Mouse (Mus musculus) forebrain, embryonic 16.5 days (tissue): ENCODE data around the gene Arap1. TPM values are rescaled to one million over a fixed set of nuclear protein-coding genes. Genes with fewer than 3 reads are reported as not detected.

Experiments used
- ATAC-seq: fragments of 200-750 bp; cut with Nextera tagmentation; 2 replicates; pipeline ENCODE4 v1.8.0; 2017; ENCODE audit warnings: mild to moderate bottlenecking, moderate library complexity
- H3K27ac ChIP-seq: fragments of 300-500 bp; sonication (generic); 2 replicates; pipeline ENCODE4 v1.5.1; 2014; ENCODE audit warnings: low read length, control low read depth
- H3K27me3 ChIP-seq: fragments of 300-500 bp; sonication (generic); replicated peaks from 2 replicates; pipeline ENCODE4 v1.6.1; 2014; ENCODE audit warnings: low read length; ENCODE audit not compliant: control insufficient read depth, insufficient read depth
- H3K36me3 ChIP-seq: fragments of 300-500 bp; sonication (generic); 2 replicates; pipeline ENCODE4 v1.6.1; 2014; ENCODE audit not compliant: control insufficient read depth, insufficient read depth
- H3K4me1 ChIP-seq: fragments of 300-500 bp; sonication (generic); replicated peaks from 2 replicates; pipeline ENCODE4 v1.6.1; 2014; ENCODE audit warnings: low read length; ENCODE audit not compliant: control insufficient read depth, insufficient read depth
- H3K4me2 ChIP-seq: fragments of 300-500 bp; sonication (generic); 2 replicates; pipeline ENCODE4 v1.6.1; 2014; ENCODE audit warnings: mild to moderate bottlenecking, low read length, control low read depth
- H3K4me3 ChIP-seq: fragments of 300-500 bp; sonication (generic); replicated peaks from 2 replicates; pipeline ENCODE4 v1.5.1; 2014; ENCODE audit warnings: mild to moderate bottlenecking, low read length, control low read depth
- H3K9ac ChIP-seq: fragments of 300-500 bp; sonication (generic); replicated peaks from 2 replicates; pipeline ENCODE4 v1.6.1; 2014; ENCODE audit warnings: low read depth, low read length, control low read depth
- H3K9me3 ChIP-seq: fragments of 300-500 bp; sonication (generic); 2 replicates; pipeline ENCODE4 v1.6.1; 2016; ENCODE audit warnings: low read length; ENCODE audit not compliant: control insufficient read depth
- WGBS: fragments of 180-500 bp; shearing (Covaris S2); extraction: QIAGEN DNeasy Blood & Tissue Kit; methylation state at CpG from one replicate; pipeline ENCODE4 v1.1.7; 2014; 5-methylcytosine and 5-hydroxymethylcytosine counted together
- polyA plus RNA-seq: library from polyadenylated mRNA; unstranded; fragments of >200 nt; fragmentation: Nextera tagmentation; extraction: Ambion mirVana; gene quantifications from 2 replicates; pipeline ENCODE4 v1.2.1, GENCODE M21; 2015

The Arap1 gene
- polyA plus RNA-seq, 1 experiment from 2014 or later = 8.8 TPM

DNA sequence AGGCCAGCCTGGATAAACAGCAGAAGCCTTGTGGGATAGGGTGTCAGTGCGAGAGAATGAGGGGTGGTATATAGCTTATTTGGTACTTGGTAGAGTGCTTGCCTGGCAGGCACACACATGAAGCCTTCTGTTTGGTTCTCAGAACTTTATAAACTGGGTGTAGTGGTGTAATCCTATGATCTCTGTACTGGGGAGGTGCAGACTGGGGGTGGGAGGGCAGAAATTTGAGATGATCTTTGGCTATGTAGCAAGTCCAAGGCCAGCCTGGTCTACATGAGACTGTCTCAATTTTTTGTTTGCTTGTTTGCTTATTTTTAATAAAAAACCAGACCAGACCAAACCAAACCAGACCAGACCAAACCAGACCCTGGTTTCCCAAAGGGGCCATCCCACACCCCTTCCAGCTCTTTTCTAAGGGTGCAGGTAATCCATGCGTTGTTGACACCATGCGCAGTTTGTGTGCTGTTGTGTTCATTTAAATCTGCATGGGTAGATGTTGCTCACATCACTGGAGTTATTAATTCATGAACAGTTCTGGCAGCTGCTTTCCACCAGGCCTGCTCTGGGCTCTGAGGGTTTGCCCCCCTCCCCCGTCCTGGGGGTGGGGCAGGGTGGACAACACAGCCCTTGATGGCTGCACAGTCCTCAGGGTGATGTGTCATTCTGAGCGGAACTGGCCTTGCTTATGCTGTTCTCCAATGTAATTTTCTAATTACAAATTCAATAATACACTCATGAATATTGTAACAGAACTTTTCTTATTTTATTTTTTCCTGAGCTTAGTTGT is 15.6 kb upstream of the Arap1 start:
- Histone ChIP-seq H3K4me2 (no peak overlapping the region), H3K4me3 (no peak overlapping the region), H3K9me3 (no peaks in the 10 kb centered on the region), H3K36me3 (no peaks in the 10 kb centered on the region), H3K27me3 (no peaks in the 10 kb centered on the region), H3K4me1 (peaks cover 15% of the 10 kb centered on the region), H3K27ac (no peak overlapping the region), H3K9ac (no peak overlapping the region)
- no peak for ATAC-seq
- WGBS = 93% methylated on average over 5 of the region's 5 CpGs

GRCm38 (mm10) chr7:101335228-101335627 is 12.6 kb upstream of the Arap1 start:
- H3K4me3 ChIP-seq = no peak overlapping the region
- no peak overlapping the region for H3K9ac ChIP-seq
- no peaks in the 10 kb centered on the region for H3K9me3 ChIP-seq
- no peak overlapping the region for H3K27ac ChIP-seq
- no peaks in the 10 kb centered on the region for H3K4me1 ChIP-seq
- no peaks in the 10 kb centered on the region for H3K36me3 ChIP-seq
- 82% methylated on average over 2 of the region's 2 CpGs for WGBS
- H3K27me3 ChIP-seq = no peaks in the 10 kb centered on the region
- ATAC-seq = no peak
- no peak overlapping the region for H3K4me2 ChIP-seq

- Histone ChIP-seq H3K27ac (no peak overlapping the region), H3K36me3 (no peaks in the 10 kb centered on the region), H3K4me1 (no peaks in the 10 kb centered on the region), H3K4me2 (no peak overlapping the region), H3K9me3 (no peaks in the 10 kb centered on the region), H3K4me3 (no peak overlapping the region), H3K9ac (no peak overlapping the region), H3K27me3 (no peaks in the 10 kb centered on the region)
- no peak for ATAC-seq
- WGBS = 82% methylated on average over 3 of the region's 3 CpGs
These were observed 11.2 kb upstream of the Arap1 start for GRCm38 (mm10) chr7:101336686-101337085.

DNA sequence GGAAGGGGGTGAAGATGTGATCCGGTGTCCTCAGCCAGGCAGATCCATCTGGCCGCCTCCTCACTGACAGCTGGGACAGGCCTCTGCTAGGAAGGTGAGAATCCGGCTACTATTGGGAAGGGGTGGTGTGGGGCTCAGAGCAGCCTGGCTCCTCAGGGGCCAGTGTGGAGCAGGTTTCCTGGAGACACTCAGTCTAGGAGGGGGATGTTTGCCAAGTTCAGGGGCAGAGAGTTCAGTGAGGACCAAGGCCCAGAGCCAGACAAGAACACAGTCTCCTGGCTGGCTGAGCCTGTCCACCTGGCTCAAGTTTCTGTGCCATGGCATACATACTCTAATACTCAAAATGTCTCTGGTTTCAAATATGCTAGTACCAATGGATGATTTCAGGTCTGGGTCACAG is 10.5 kb upstream of the Arap1 start:
- H3K9me3 ChIP-seq = no peaks in the 10 kb centered on the region
- H3K4me3 ChIP-seq = no peak overlapping the region
- WGBS = 85% methylated on average over 3 of the region's 3 CpGs
- H3K4me1 ChIP-seq = no peaks in the 10 kb centered on the region
- no peaks in the 10 kb centered on the region for H3K36me3 ChIP-seq
- no peaks in the 10 kb centered on the region for H3K27me3 ChIP-seq
- no peak overlapping the region for H3K4me2 ChIP-seq
- no peak for ATAC-seq
- H3K27ac ChIP-seq = no peak overlapping the region
- no peak overlapping the region for H3K9ac ChIP-seq

- H3K4me1 ChIP-seq = no peaks in the 10 kb centered on the region
- H3K36me3 ChIP-seq = no peaks in the 10 kb centered on the region
- H3K27me3 ChIP-seq = no peaks in the 10 kb centered on the region
- no peak overlapping the region for H3K4me3 ChIP-seq
- H3K27ac ChIP-seq = no peak overlapping the region
- no peak for ATAC-seq
- 66% methylated on average over 6 of the region's 6 CpGs for WGBS
- H3K4me2 ChIP-seq = no peak overlapping the region
- no peaks in the 10 kb centered on the region for H3K9me3 ChIP-seq
- H3K9ac ChIP-seq = no peak overlapping the region
These were observed 6.5 kb upstream of the Arap1 start for GRCm38 (mm10) chr7:101341405-101341804.

DNA sequence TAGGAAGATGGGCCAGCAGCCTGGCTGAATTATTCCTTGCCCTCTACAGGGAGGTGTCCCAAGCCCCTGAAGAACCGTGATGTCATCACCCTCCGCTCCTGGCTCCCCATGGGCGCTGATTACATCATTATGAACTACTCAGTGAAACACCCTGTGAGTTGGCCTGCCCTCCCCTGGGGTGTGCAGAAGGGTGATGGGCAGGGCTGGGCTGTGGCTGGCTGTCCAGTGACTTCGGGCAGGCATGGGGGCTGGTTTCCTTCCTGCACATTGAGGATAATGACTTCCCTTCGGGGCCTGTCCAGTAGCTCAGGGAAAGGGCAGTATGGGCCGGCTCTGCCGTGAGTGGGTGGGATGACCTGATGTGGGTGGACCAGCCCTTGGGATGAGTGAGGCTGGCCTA is 4.7 kb upstream of the Arap1 start:
- Histone ChIP-seq H3K36me3 (no peaks in the 10 kb centered on the region), H3K4me3 (no peak overlapping the region), H3K4me1 (peaks cover 8% of the 10 kb centered on the region), H3K4me2 (no peak overlapping the region), H3K9me3 (no peaks in the 10 kb centered on the region), H3K9ac (no peak overlapping the region), H3K27me3 (no peaks in the 10 kb centered on the region), H3K27ac (no peak overlapping the region)
- WGBS = 84% methylated on average over 7 of the region's 7 CpGs
- no peak for ATAC-seq

DNA sequence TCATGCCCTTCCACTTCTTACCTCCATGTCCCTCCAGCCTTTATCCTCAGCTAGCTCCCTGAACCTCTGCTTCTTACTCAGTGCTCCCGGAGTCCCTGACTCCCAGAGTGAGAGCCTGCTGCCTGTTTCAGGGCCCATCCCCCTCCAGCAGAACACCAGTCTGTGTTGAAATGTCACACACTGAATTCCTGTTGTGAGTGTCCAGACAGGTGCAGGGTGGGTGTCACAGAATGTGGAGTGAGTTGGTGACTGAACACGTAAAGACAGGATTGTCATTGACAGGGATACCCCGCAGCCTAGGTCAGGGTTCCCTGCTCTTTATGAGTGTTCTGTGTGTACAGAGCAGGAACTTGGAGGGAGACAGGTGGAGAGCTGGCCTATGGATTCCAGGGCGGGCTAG is 3.0 kb upstream of the Arap1 start:
- no peaks in the 10 kb centered on the region for H3K9me3 ChIP-seq
- no peak overlapping the region for H3K27ac ChIP-seq
- H3K4me1 ChIP-seq = peaks cover 14% of the 10 kb centered on the region
- WGBS = 75% methylated on average over 4 of the region's 4 CpGs
- no peak for ATAC-seq
- H3K27me3 ChIP-seq = no peaks in the 10 kb centered on the region
- H3K9ac ChIP-seq = no peak overlapping the region
- H3K36me3 ChIP-seq = no peaks in the 10 kb centered on the region
- H3K4me3 ChIP-seq = no peak overlapping the region
- no peak overlapping the region for H3K4me2 ChIP-seq

- Histone ChIP-seq H3K9ac (no peak overlapping the region), H3K27me3 (no peaks in the 10 kb centered on the region), H3K27ac (no peak overlapping the region), H3K4me2 (no peak overlapping the region), H3K9me3 (no peaks in the 10 kb centered on the region), H3K4me3 (no peak overlapping the region), H3K4me1 (peaks cover 14% of the 10 kb centered on the region), H3K36me3 (no peaks in the 10 kb centered on the region)
- ATAC-seq = no peak
- 82% methylated on average over 2 of the region's 2 CpGs for WGBS
These were observed 876 bp upstream of the Arap1 start for GRCm38 (mm10) chr7:101346991-101347390.

DNA sequence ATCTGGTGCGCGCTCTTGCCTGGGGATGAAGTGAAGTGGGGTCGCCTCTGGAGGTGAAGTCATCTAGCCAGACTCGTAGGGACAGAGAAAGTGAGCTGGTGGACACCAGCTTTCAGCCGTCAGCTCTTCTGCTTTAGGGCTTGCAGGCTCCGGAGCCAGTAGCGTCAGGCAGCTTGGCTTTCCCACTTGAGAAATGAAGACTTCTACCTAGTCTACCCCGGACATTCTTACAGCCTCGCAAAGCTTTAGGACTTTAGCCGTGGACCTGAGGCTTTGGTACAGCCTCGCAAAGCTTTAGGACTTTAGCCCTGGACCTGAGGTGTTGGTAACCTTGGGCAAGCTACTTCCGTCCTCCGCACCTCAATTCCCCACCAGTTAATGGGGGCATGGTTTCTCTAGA is 445 bp downstream of the Arap1 start:
- WGBS = 7% methylated on average over 13 of the region's 13 CpGs
- no peak for ATAC-seq
- Histone ChIP-seq H3K4me2 (peak overlapping the region; percentile 96), H3K36me3 (no peaks in the 10 kb centered on the region), H3K9ac (peak overlapping the region; percentile 49), H3K4me3 (peak overlapping the region; percentile 52), H3K27ac (no peak overlapping the region), H3K27me3 (no peaks in the 10 kb centered on the region), H3K9me3 (no peaks in the 10 kb centered on the region), H3K4me1 (peaks cover 14% of the 10 kb centered on the region)

DNA sequence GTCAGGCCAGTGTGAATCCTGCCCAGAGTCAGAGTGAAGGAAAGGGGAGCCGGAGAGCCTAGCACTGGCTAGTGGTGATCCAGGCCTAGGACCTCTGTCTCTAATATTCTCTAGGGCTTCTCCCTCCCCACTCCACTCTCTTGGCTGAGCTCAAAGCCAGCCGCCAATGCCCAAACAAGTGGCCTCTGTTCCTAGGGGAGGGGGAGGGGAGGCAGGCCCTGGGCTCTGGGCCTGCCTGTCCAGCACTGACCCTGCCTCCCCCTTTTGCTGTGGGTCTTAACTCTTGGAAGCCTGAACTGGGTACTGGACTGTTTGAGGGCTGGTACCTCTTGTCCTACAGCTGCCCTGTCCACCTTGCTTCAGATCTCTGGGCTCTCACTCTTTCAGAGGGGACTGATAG is 2.0 kb downstream of the Arap1 start:
- no peak overlapping the region for H3K4me2 ChIP-seq
- H3K4me3 ChIP-seq = no peak overlapping the region
- H3K4me1 ChIP-seq = peaks cover 14% of the 10 kb centered on the region
- 31% methylated on average over 2 of the region's 2 CpGs for WGBS
- ATAC-seq = peak; percentile 56
- no peak overlapping the region for H3K27ac ChIP-seq
- no peaks in the 10 kb centered on the region for H3K36me3 ChIP-seq
- no peaks in the 10 kb centered on the region for H3K27me3 ChIP-seq
- H3K9me3 ChIP-seq = no peaks in the 10 kb centered on the region
- no peak overlapping the region for H3K9ac ChIP-seq
